Mouse (Mus musculus) liver, embryonic 11.5 days (tissue): Measurements from ENCODE around the gene Tmc2. TPM values are rescaled to one million over a fixed set of nuclear protein-coding genes. Genes with fewer than 3 reads are reported as not detected.

ENCODE experiments used
- ATAC-seq: fragments of 200-750 bp; cut with Nextera tagmentation; replicated peaks from 2 replicates; pipeline ENCODE4 v1.8.0; 2017; ENCODE audit warnings: moderate number of reproducible peaks, mild to moderate bottlenecking, moderate TSS enrichment, moderate library complexity; ENCODE audit not compliant: low FRiP score
- DNase-seq: peaks from one replicate; pipeline ENCODE4 v3.0.0-alpha.2; 2017; ENCODE audit warnings: low spot score
- H3K27ac ChIP-seq: fragments of 300-500 bp; sonication (generic); 2 replicates; pipeline ENCODE4 v1.5.1; 2014; ENCODE audit warnings: mild to moderate bottlenecking, low read depth, low read length, control low read depth
- H3K27me3 ChIP-seq: fragments of 300-500 bp; sonication (generic); replicated peaks from 2 replicates; pipeline ENCODE4 v1.6.1; 2014; ENCODE audit warnings: low read length, mixed read lengths; ENCODE audit not compliant: control insufficient read depth, insufficient read depth
- H3K36me3 ChIP-seq: fragments of 300-500 bp; sonication (generic); 2 replicates; pipeline ENCODE4 v1.6.1; 2014; ENCODE audit warnings: mild to moderate bottlenecking, low read length, moderate library complexity, mixed read lengths; ENCODE audit not compliant: control insufficient read depth, insufficient read depth
- H3K4me1 ChIP-seq: fragments of 300-500 bp; sonication (generic); replicated peaks from 2 replicates; pipeline ENCODE4 v1.6.1; 2014; ENCODE audit warnings: low read length, mixed read lengths; ENCODE audit not compliant: control insufficient read depth, insufficient read depth
- H3K4me2 ChIP-seq: fragments of 300-500 bp; sonication (generic); 2 replicates; pipeline ENCODE4 v1.6.1; 2014; ENCODE audit warnings: mild to moderate bottlenecking, control low read depth, moderate library complexity
- H3K4me3 ChIP-seq: fragments of 300-500 bp; sonication (generic); 2 replicates; pipeline ENCODE4 v1.5.1; 2014; ENCODE audit warnings: low read depth, low read length, control low read depth
- H3K9ac ChIP-seq: fragments of 300-500 bp; sonication (generic); 2 replicates; pipeline ENCODE4 v1.6.1; 2014; ENCODE audit warnings: low read depth, low read length, control low read depth
- H3K9me3 ChIP-seq: fragments of 300-500 bp; sonication (generic); 2 replicates; pipeline ENCODE4 v1.6.1; 2016; ENCODE audit warnings: low read length, inconsistent platforms, mixed read lengths; ENCODE audit not compliant: control insufficient read depth
- WGBS: fragments of 180-500 bp; shearing (Covaris S2); extraction: QIAGEN DNeasy Blood & Tissue Kit; methylation state at CpG from one replicate; pipeline ENCODE4 v1.1.7; 2014; 5-methylcytosine and 5-hydroxymethylcytosine counted together
- polyA plus RNA-seq: library from polyadenylated mRNA; unstranded; fragments of >200 nt; fragmentation: Nextera tagmentation; extraction: Ambion mirVana; gene quantifications from 2 replicates; pipeline ENCODE4 v1.2.1, GENCODE M21; 2014

The Tmc2 gene
- 0.09 and 0.11 TPM in 2 replicates for polyA plus RNA-seq

DNA sequence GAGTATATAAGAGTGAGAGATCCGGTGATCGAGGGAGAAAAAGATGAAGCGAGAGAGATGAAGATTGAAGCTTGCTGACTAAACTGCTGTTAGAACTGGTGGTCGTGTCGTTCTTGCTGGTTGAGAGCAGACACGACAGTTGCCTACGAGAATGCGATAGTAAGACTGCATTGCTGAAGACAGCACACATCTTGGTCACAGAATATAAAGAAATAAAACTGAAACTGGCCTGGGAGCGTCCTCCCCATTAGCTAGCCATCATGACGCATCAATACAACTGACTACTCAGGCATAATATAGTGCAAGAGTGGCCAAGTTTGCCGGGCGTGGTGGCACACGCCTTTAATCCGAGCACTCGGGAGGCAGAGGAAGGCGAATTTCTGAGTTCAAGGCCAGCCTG, at the start of gene Tmc2:
TSS of gene Tmc2 (plus strand) at position 301 of the 400 bp plus-strand sequence.
- 88% methylated on average over 16 of the region's 16 CpGs for WGBS
- no peaks in the 10 kb centered on the region for H3K9me3 ChIP-seq
- ATAC-seq: no peak

DNA sequence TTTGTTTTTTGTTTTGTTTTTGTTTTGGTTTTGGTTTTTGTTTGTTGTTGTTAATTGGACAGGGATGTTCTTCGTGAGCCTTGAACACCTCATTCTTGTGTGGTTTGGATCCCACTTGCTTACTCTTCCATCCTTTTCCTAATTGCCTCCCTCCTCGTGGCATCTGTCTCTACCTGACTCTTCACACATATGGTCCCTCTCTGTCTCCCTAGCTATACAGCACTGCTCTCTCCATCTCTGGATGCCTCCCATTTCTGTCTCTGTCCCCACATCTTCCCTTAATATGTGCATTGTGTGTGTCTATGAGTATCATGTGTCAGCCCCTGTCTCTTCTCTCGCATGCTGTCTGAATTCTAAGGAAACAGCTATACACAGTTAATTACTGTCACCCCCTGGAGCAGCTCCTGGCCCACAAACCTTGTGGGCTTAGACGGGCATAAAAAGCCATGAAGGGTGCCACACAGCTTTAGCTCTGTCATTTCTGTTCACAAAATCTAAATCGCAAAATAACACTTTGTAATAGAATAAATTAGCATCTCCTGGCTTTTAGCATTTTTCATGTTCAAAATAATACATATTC, 48.8 kb upstream of the Tmc2 start:
- ATAC-seq (no peak), DNase-seq (no peak)
- H3K27ac ChIP-seq: no peak overlapping the region
- no peaks in the 10 kb centered on the region for H3K9me3 ChIP-seq
- H3K27me3 ChIP-seq: no peaks in the 10 kb centered on the region
- H3K4me2 ChIP-seq: no peak overlapping the region
- 72% methylated on average over 5 of the region's 5 CpGs for WGBS
- no peak overlapping the region for H3K4me3 ChIP-seq
- no peaks in the 10 kb centered on the region for H3K4me1 ChIP-seq
- H3K36me3 ChIP-seq: no peaks in the 10 kb centered on the region
- H3K9ac ChIP-seq: no peak overlapping the region

More for the DNA sequence above, at the start of gene Tmc2:
- DNase-seq: no peak
- no peaks in the 10 kb centered on the region for H3K27me3 ChIP-seq
- no peaks in the 10 kb centered on the region for H3K4me1 ChIP-seq
- H3K27ac ChIP-seq: no peak within 1 kb of the TSS
- no peak within 1 kb of the TSS for H3K9ac ChIP-seq
- no peak within 1 kb of the TSS for H3K4me2 ChIP-seq
- no peaks in the 10 kb centered on the region for H3K36me3 ChIP-seq
- no peak within 1 kb of the TSS for H3K4me3 ChIP-seq

DNA sequence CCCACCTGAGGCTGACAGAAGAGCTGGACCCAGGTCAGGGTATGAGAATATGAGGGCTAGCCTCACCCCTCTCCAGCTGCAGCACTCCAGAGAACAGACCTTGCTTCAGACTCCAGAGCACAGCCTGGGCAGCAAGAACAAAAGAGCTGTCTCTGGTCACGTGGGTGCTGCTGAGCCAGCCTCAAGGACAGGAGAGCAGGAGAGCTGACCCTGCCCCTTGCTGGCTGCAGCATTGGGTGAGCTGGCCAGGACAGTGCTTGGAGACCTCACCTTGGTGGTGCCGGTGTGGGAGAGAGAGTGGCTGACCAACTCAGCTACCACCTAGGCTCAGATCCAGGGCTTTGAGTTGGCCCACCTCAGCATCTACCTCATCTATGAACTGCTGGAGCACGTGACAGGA, 39.8 kb upstream of the Tmc2 start:
- Histone ChIP-seq H3K27ac (no peak overlapping the region), H3K4me1 (no peaks in the 10 kb centered on the region), H3K9ac (no peak overlapping the region), H3K9me3 (no peaks in the 10 kb centered on the region), H3K27me3 (no peaks in the 10 kb centered on the region), H3K36me3 (no peaks in the 10 kb centered on the region), H3K4me3 (no peak overlapping the region), H3K4me2 (no peak overlapping the region)
- 70% methylated on average over 3 of the region's 3 CpGs for WGBS
- no peak for DNase-seq
- ATAC-seq: no peak

DNA sequence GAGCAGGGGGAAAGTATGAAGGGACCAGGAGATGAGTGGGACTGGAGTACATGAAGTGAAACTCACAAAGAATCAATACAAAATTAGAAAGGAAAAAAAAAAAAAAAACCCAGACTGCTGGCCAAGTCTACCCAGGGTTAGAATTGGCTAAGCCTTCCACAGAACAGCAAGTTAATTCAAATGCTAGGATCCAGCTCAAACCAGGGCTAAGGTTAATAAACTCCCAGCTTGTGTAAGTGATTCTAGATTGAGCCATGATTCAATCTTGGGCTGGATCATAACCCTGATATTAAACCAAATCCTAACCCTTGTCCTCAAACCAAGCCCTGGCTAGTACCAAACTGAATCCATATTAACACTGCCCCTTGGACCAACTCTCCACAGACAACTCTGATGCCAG, 39.1 kb upstream of the Tmc2 start:
- no peak overlapping the region for H3K4me2 ChIP-seq
- H3K36me3 ChIP-seq: no peaks in the 10 kb centered on the region
- H3K4me3 ChIP-seq: no peak overlapping the region
- DNase-seq (no peak), ATAC-seq (no peak)
- no peak overlapping the region for H3K27ac ChIP-seq
- no peaks in the 10 kb centered on the region for H3K4me1 ChIP-seq
- no peaks in the 10 kb centered on the region for H3K9me3 ChIP-seq
- H3K9ac ChIP-seq: no peak overlapping the region
- H3K27me3 ChIP-seq: no peaks in the 10 kb centered on the region

DNA sequence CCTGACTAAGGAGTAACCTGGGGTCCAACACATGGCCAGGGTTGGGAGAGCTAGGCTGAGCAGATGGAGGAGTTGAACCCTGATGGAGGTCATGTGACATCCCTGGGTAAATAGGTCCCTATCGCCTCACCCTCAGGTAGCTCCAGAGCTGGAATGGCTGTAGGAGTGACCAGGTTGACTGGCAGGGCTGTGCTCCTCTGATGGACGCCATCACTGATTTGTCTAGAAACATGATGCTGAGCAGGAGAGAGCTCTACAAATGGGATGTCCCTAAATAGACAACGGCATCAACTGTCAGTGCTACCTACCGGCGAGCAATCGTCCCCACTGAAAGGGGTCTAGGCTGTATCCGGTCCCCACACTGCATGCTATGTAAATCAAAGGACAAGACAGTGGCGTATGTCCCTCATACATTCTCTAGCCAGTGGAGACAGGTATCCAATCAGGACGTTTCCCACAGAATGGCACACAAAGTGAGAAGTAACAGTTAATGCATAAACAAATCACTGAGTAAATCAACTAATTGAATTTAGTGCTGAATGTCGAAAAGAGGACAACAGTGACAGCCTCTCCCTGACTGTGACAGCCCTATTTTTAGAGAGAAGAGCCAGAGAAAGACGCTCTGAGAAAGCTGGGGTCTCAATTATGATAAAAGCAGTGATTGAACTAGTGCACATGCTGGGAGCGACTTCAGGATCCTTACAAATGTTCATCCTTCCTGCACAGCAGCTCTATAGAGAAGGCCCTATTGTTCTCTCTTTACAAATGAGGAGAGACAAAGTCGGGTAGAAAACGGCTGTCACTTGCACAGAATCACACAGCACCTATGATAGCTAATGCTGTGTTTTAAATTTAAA, 37.5 kb upstream of the Tmc2 start:
- H3K4me1 ChIP-seq: no peaks in the 10 kb centered on the region
- no peaks in the 10 kb centered on the region for H3K27me3 ChIP-seq
- no peak for DNase-seq
- no peak overlapping the region for H3K27ac ChIP-seq
- no peaks in the 10 kb centered on the region for H3K9me3 ChIP-seq
- WGBS: 76% methylated on average over 14 of the region's 14 CpGs
- H3K36me3 ChIP-seq: no peaks in the 10 kb centered on the region
- no peak overlapping the region for H3K4me3 ChIP-seq
- H3K4me2 ChIP-seq: no peak overlapping the region
- no peak overlapping the region for H3K9ac ChIP-seq
- ATAC-seq: no peak

DNA sequence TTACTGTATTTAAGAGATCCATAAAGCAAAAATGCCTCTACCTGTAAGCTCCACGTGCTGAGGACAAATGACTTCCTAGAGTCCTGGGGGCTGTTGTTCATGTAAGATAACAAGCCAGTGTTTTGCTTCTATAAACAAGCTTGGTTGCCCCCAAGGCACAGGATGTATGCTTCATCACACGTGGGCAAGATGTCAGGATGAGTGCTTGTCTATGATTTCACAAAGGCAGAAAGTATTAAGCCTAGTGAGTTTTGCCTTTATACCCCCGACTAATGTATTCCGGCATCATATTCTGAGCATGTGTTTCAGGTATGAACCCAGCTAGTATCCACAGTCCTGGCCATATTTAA, 36.9 kb upstream of the Tmc2 start:
- no peak for ATAC-seq
- Histone ChIP-seq H3K4me3 (no peak overlapping the region), H3K36me3 (no peaks in the 10 kb centered on the region), H3K4me1 (no peaks in the 10 kb centered on the region), H3K9me3 (no peaks in the 10 kb centered on the region), H3K9ac (no peak overlapping the region), H3K27ac (no peak overlapping the region), H3K27me3 (no peaks in the 10 kb centered on the region), H3K4me2 (no peak overlapping the region)
- WGBS: 57% methylated on average over 4 of the region's 4 CpGs
- DNase-seq: no peak

DNA sequence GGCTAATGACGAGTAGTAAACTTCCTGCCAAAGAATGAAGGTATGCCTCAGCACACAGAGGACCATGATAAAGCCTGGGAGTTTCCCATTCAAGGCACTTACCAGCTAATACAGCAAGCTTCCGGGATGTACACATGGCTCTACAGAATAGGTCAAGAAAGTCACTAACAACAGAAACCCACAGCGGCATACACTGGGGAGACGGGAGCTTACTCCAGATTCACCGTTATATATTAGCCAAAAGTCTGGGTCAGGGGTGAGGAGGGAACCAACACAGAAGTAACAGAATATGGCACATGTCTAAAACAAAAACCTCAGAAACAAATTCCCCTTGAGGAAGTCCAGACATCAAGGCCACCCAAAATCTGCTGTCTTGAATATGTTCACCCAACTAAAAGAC, 32.3 kb upstream of the Tmc2 start:
- no peaks in the 10 kb centered on the region for H3K27me3 ChIP-seq
- no peak for ATAC-seq
- no peak overlapping the region for H3K4me2 ChIP-seq
- WGBS: 80% methylated on average over 5 of the region's 5 CpGs
- no peak for DNase-seq
- H3K27ac ChIP-seq: no peak overlapping the region
- H3K9ac ChIP-seq: no peak overlapping the region
- H3K9me3 ChIP-seq: no peaks in the 10 kb centered on the region
- no peaks in the 10 kb centered on the region for H3K4me1 ChIP-seq
- peaks cover 6% of the 10 kb centered on the region; the same call in 1 of the 2 replicates for H3K36me3 ChIP-seq
- H3K4me3 ChIP-seq: no peak overlapping the region

DNA sequence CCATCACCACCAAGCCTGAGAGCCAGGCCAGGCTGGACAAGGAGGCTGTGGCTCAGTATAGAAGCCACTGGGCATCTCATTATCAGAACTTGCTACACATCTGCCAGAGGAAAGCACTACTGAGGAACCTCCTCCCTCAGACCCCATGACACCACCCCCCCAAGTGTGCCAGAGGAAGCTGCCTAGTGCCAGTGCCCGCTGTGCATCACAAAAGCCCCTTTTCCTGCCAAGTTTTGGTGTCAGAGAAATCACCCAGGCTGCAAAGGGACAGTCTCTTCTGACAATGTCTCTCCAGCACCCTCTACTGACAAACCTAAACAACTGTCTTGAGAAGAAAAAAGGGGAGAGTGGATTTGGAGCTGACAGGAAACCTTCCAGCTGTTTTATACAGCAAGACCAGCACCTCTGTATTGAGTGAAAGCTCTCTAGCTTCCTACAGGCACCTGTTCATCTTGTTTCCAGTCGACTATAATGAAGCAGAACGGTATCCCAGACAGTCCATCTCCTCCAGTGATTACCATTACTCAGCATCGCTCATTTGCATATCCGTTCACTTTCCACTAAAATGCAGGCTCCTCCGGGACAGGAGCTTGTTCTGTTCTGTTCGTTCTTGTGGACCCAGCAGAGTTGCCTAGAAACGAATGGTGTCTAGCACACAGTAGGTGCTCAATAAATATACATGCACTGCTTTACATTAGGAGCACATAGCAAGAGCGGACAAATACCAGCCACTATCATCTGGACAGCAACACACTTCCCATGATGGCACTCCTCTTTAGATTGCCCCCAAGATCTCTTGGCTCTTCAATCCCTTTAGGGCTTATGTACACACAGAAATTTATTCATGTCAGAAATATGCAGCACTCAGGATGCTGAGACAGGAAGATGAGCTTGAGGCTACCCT, 28.4 kb upstream of the Tmc2 start:
- DNase-seq: no peak
- 74% methylated on average over 9 of the region's 9 CpGs for WGBS
- H3K9me3 ChIP-seq: no peaks in the 10 kb centered on the region
- H3K9ac ChIP-seq: no peak overlapping the region
- peaks cover 23% of the 10 kb centered on the region for H3K36me3 ChIP-seq
- no peak overlapping the region for H3K4me2 ChIP-seq
- no peak overlapping the region for H3K4me3 ChIP-seq
- no peaks in the 10 kb centered on the region for H3K4me1 ChIP-seq
- H3K27ac ChIP-seq: no peak overlapping the region
- ATAC-seq: no peak
- H3K27me3 ChIP-seq: no peaks in the 10 kb centered on the region
